Mouse (Mus musculus) midbrain, embryonic 13.5 days (tissue): ENCODE measurements at regions not wholly inside any gene's neighbourhood (a gene's known extent, or its start where the extent isn't known, plus 50 kb on each side); places are given as distances from the start of the nearest gene placed in this dataset.

ENCODE experiments used
- ATAC-seq: fragments of 200-750 bp; cut with Nextera tagmentation; 2 replicates; pipeline ENCODE4 v1.8.0; 2017; ENCODE audit warnings: mild to moderate bottlenecking, moderate TSS enrichment, moderate library complexity
- H3K27ac ChIP-seq: fragments of 300-500 bp; sonication (generic); 2 replicates; pipeline ENCODE4 v1.5.1; 2015; ENCODE audit warnings: inconsistent platforms, mild to moderate bottlenecking, moderate library complexity
- H3K27me3 ChIP-seq: fragments of 300-500 bp; sonication (generic); 2 replicates; pipeline ENCODE4 v1.6.1; 2015; ENCODE audit warnings: mild to moderate bottlenecking, inconsistent platforms
- H3K36me3 ChIP-seq: fragments of 300-500 bp; sonication (generic); 2 replicates; pipeline ENCODE4 v1.6.1; 2015; ENCODE audit warnings: mild to moderate bottlenecking, inconsistent platforms
- H3K4me1 ChIP-seq: fragments of 300-500 bp; sonication (generic); replicated peaks from 2 replicates; pipeline ENCODE4 v1.6.1; 2015; ENCODE audit warnings: inconsistent platforms
- H3K4me2 ChIP-seq: fragments of 300-500 bp; sonication (generic); replicated peaks from 2 replicates; pipeline ENCODE4 v1.6.1; 2015; ENCODE audit warnings: moderate library complexity, mild to moderate bottlenecking, inconsistent platforms
- H3K4me3 ChIP-seq: fragments of 300-500 bp; sonication (generic); replicated peaks from 2 replicates; pipeline ENCODE4 v1.5.1; 2015; ENCODE audit warnings: mild to moderate bottlenecking, inconsistent platforms
- H3K9ac ChIP-seq: fragments of 300-500 bp; sonication (generic); replicated peaks from 2 replicates; pipeline ENCODE4 v1.6.1; 2015; ENCODE audit warnings: mild to moderate bottlenecking, inconsistent platforms
- H3K9me3 ChIP-seq: fragments of 300-500 bp; sonication (generic); 2 replicates; pipeline ENCODE4 v1.6.1; 2016; ENCODE audit warnings: mild to moderate bottlenecking, inconsistent platforms
- WGBS: fragments of 180-500 bp; shearing (Covaris S2); methylation state at CpG from one replicate; pipeline ENCODE4 v1.1.7; 2015; 5-methylcytosine and 5-hydroxymethylcytosine counted together

- Histone ChIP-seq H3K27me3 (no peaks in the 10 kb centered on the region), H3K9ac (no peak overlapping the region), H3K9me3 (no peaks in the 10 kb centered on the region), H3K4me3 (no peak overlapping the region), H3K4me2 (no peak overlapping the region), H3K27ac (no peak overlapping the region), H3K36me3 (no peaks in the 10 kb centered on the region), H3K4me1 (no peaks in the 10 kb centered on the region)
- 0 out of 2 replicates have a peak, but pooled peaks have one; percentile 56 for ATAC-seq
- WGBS = 42% methylated on average over 1 of the region's 1 CpGs
These were observed 530.5 kb upstream of the Alcam start for GRCm38 (mm10) chr16:52984336-52984735.

GRCm38 (mm10) chr16:52980995-52981394, 527.1 kb upstream of the Alcam start:
- Histone ChIP-seq H3K27me3 (no peaks in the 10 kb centered on the region), H3K27ac (no peak overlapping the region), H3K9me3 (no peaks in the 10 kb centered on the region), H3K36me3 (no peaks in the 10 kb centered on the region), H3K4me1 (no peaks in the 10 kb centered on the region), H3K4me2 (no peak overlapping the region), H3K9ac (no peak overlapping the region), H3K4me3 (no peak overlapping the region)
- ATAC-seq = no peak
- 91% methylated on average over 2 of the region's 2 CpGs for WGBS

- Histone ChIP-seq H3K4me2 (no peak overlapping the region), H3K4me3 (no peak overlapping the region), H3K27ac (no peak overlapping the region), H3K27me3 (no peaks in the 10 kb centered on the region), H3K4me1 (no peaks in the 10 kb centered on the region), H3K9ac (no peak overlapping the region), H3K36me3 (no peaks in the 10 kb centered on the region), H3K9me3 (no peaks in the 10 kb centered on the region)
- no peak for ATAC-seq
- 90% methylated on average over 2 of the region's 2 CpGs for WGBS
These were observed 518.9 kb upstream of the Alcam start for GRCm38 (mm10) chr16:52972811-52973210.

GRCm38 (mm10) chr16:52947679-52948078, 493.8 kb upstream of the Alcam start:
- Histone ChIP-seq H3K9ac (no peak overlapping the region), H3K4me1 (no peaks in the 10 kb centered on the region), H3K4me3 (no peak overlapping the region), H3K36me3 (no peaks in the 10 kb centered on the region), H3K4me2 (no peak overlapping the region), H3K27ac (no peak overlapping the region), H3K27me3 (no peaks in the 10 kb centered on the region), H3K9me3 (no peaks in the 10 kb centered on the region)
- WGBS = 63% methylated on average over 4 of the region's 4 CpGs
- ATAC-seq = no peak

GRCm38 (mm10) chr16:52934749-52935148, 480.9 kb upstream of the Alcam start:
- H3K36me3 ChIP-seq = no peaks in the 10 kb centered on the region
- 73% methylated on average over 1 of the region's 1 CpGs for WGBS
- no peaks in the 10 kb centered on the region for H3K9me3 ChIP-seq

GRCm38 (mm10) chr16:52931978-52932377, 478.1 kb upstream of the Alcam start:
- no peaks in the 10 kb centered on the region for H3K4me1 ChIP-seq
- no peak overlapping the region for H3K9ac ChIP-seq
- no peak overlapping the region for H3K27ac ChIP-seq
- H3K4me2 ChIP-seq = no peak overlapping the region
- WGBS = 91% methylated on average over 3 of the region's 3 CpGs
- no peaks in the 10 kb centered on the region for H3K9me3 ChIP-seq
- no peaks in the 10 kb centered on the region for H3K36me3 ChIP-seq
- H3K4me3 ChIP-seq = no peak overlapping the region
- no peak for ATAC-seq
- H3K27me3 ChIP-seq = no peaks in the 10 kb centered on the region

More at GRCm38 (mm10) chr16:52934749-52935148, 480.9 kb upstream of the Alcam start:
- H3K27ac ChIP-seq = no peak overlapping the region
- H3K4me1 ChIP-seq = no peaks in the 10 kb centered on the region
- no peak overlapping the region for H3K4me3 ChIP-seq
- ATAC-seq = no peak
- no peak overlapping the region for H3K9ac ChIP-seq
- no peak overlapping the region for H3K4me2 ChIP-seq
- no peaks in the 10 kb centered on the region for H3K27me3 ChIP-seq

GRCm38 (mm10) chr16:52892467-52893255, 438.8 kb upstream of the Alcam start:
- Histone ChIP-seq H3K27ac (no peak overlapping the region), H3K9ac (no peak overlapping the region), H3K36me3 (no peaks in the 10 kb centered on the region), H3K4me3 (no peak overlapping the region), H3K4me1 (0 out of 2 replicates have a peak, but pooled peaks cover 7% of the 10 kb centered on the region), H3K9me3 (no peaks in the 10 kb centered on the region), H3K4me2 (no peak overlapping the region), H3K27me3 (no peaks in the 10 kb centered on the region)
- ATAC-seq = peak; percentile 95
- WGBS = 55% methylated on average over 14 of the region's 14 CpGs

- Histone ChIP-seq H3K36me3 (no peaks in the 10 kb centered on the region), H3K4me1 (no peaks in the 10 kb centered on the region), H3K4me3 (no peak overlapping the region), H3K9me3 (no peaks in the 10 kb centered on the region), H3K4me2 (no peak overlapping the region), H3K27me3 (no peaks in the 10 kb centered on the region), H3K9ac (no peak overlapping the region), H3K27ac (no peak overlapping the region)
- no peak for ATAC-seq
- WGBS = 83% methylated on average over 4 of the region's 4 CpGs
These were observed 425.7 kb upstream of the Alcam start for GRCm38 (mm10) chr16:52879463-52880114.

- Histone ChIP-seq H3K9ac (no peak overlapping the region), H3K9me3 (no peaks in the 10 kb centered on the region), H3K27ac (no peak overlapping the region), H3K4me2 (no peak overlapping the region), H3K27me3 (no peaks in the 10 kb centered on the region), H3K36me3 (no peaks in the 10 kb centered on the region), H3K4me3 (no peak overlapping the region), H3K4me1 (no peaks in the 10 kb centered on the region)
- 77% methylated on average over 6 of the region's 6 CpGs for WGBS
- no peak for ATAC-seq
These were observed 414.0 kb upstream of the Alcam start for GRCm38 (mm10) chr16:52867833-52868232.

- WGBS = 94% methylated on average over 1 of the region's 1 CpGs
These were observed 409.7 kb upstream of the Alcam start for GRCm38 (mm10) chr16:52863554-52863953.

GRCm38 (mm10) chr16:52861263-52861662, 407.4 kb upstream of the Alcam start:
- H3K4me2 ChIP-seq = no peak overlapping the region
- no peaks in the 10 kb centered on the region for H3K36me3 ChIP-seq
- H3K27me3 ChIP-seq = no peaks in the 10 kb centered on the region
- no peak overlapping the region for H3K27ac ChIP-seq
- 90% methylated on average over 6 of the region's 6 CpGs for WGBS
- H3K4me1 ChIP-seq = no peaks in the 10 kb centered on the region
- no peak overlapping the region for H3K4me3 ChIP-seq
- no peak for ATAC-seq
- H3K9ac ChIP-seq = no peak overlapping the region
- H3K9me3 ChIP-seq = no peaks in the 10 kb centered on the region

More at GRCm38 (mm10) chr16:52863554-52863953, 409.7 kb upstream of the Alcam start:
- H3K4me1 ChIP-seq = no peaks in the 10 kb centered on the region
- H3K27me3 ChIP-seq = no peaks in the 10 kb centered on the region
- no peak for ATAC-seq
- H3K9me3 ChIP-seq = no peaks in the 10 kb centered on the region
- H3K4me2 ChIP-seq = no peak overlapping the region
- no peak overlapping the region for H3K27ac ChIP-seq
- H3K36me3 ChIP-seq = no peaks in the 10 kb centered on the region
- no peak overlapping the region for H3K9ac ChIP-seq
- H3K4me3 ChIP-seq = no peak overlapping the region

- WGBS = 70% methylated on average over 8 of the region's 8 CpGs
- H3K4me1 ChIP-seq = no peaks in the 10 kb centered on the region
- ATAC-seq = no peak
- H3K4me2 ChIP-seq = no peak overlapping the region
- no peak overlapping the region for H3K4me3 ChIP-seq
- no peak overlapping the region for H3K27ac ChIP-seq
- H3K27me3 ChIP-seq = no peaks in the 10 kb centered on the region
- H3K9ac ChIP-seq = no peak overlapping the region
- H3K9me3 ChIP-seq = no peaks in the 10 kb centered on the region
- H3K36me3 ChIP-seq = no peaks in the 10 kb centered on the region
These were observed 404.8 kb upstream of the Alcam start for GRCm38 (mm10) chr16:52858441-52859209.
